Mouse (Mus musculus): ENCODE data around the gene Atg7.

GRCm38 (mm10) chr6:114842131-114842530, 199.2 kb downstream of the Atg7 start:
- no peak for TF ChIP-seq EP300 (IDR thresholded peaks at IDR 0.05; ENCODE audit: low read depth)
- TF ChIP-seq CTCF (IDR thresholded peaks at IDR 0.05; ENCODE audit: low read depth) = no peak
